Mouse (Mus musculus) B cell, adult (primary cell): ENCODE results near the gene Olfr709-ps1. TPM values are rescaled to one million over a fixed set of nuclear protein-coding genes. Genes with fewer than 3 reads are reported as not detected.

Experiments used
- total RNA-seq: library from RNA; stranded (reverse); gene quantifications from 4 replicates; pipeline ENCODE4 v1.2.4, GENCODE M21; 2023; ENCODE audit not compliant: inconsistent age

Gene Olfr709-ps1
- 0.12 TPM in 1 of 4 replicates, not detected in the others for total RNA-seq

DNA sequence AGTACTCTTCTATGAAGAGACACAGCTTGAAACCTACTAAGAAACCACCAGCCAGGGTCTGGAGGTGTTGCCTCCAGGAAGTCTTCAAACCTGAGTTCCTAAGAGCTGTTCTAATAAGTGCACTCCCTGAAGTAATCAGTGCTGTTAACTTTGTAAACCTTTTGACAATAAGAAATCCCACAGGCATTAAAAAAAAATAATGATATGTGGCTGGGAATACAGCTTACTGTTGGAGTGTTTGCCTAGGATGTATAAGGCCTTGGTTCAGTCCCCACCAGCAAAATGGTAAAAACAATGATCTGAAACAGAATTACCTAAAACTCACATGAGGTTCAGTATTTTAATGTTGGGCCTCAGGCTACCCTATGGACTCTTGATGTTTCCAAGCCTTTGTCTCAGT is at the start of gene Olfr709-ps1:
Olfr709-ps1 (minus strand) TSS at position 101 of the 400 bp plus-strand sequence.

DNA sequence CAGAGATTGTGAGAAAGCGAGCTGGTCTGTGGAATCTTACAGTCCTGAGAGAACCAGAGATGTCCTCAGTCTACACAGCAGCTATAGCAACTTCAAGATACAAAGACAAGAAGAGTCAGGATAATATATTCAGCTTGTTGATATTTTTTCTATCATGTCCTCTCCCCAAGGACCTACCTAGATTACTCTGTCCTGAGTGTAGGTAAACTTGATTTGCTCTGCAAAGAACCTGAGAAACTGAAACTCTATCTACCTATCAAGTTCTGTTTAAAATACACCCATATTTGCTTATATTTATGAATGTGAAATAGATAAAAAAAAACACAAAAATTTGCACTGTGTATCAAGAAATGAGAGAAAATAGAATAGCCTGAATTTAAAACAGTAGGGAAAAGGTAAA is 43.3 kb upstream of the Olfr709-ps1 start, which contains the start of gene Olfr711:
Olfr711 (minus strand) TSS at position 101 of the 400 bp plus-strand sequence.

DNA sequence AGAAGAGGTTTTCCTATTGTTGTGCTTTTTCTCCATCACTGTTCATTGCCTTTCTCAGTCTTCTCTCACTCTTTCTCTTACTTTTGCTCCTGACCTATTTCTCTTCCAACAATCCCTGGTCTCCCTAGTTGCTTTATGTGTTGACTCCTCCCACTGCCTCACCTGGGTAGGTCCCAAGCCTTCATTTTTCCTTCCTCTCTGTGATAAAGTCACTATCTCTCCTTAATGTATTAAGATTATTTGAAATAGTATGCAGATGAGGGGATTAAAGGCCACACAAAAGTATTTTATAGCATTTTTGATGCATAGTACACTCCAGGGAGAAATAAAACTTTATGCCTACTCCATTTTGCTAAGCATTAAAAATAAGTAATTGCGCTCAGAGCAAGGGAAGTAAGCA is 31.8 kb upstream of the Olfr709-ps1 start, which contains the start of gene Olfr6:
Olfr6 (minus strand) TSS at position 101 of the 400 bp plus-strand sequence.

DNA sequence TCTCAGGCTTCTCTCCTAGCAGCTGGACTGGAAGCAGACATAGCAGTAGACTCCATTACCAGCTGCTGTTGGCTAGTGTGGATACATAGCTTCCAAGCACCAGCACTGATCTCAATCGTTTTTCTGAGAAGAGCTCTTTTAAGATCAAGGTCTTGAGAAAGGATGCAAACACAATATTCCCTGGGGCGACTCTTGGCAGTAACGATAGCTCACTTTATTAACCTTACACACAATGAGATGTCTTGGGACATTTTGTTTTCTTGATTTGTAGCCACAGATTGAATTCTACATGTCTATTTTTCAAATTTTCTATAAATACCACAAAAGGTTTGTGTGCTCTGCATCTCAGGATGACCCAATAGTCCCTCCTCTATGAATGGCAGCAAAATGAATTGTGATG is 16.2 kb upstream of the Olfr709-ps1 start, which contains the start of gene Olfr710:
Olfr710 (minus strand) TSS at position 101 of the 400 bp plus-strand sequence.

DNA sequence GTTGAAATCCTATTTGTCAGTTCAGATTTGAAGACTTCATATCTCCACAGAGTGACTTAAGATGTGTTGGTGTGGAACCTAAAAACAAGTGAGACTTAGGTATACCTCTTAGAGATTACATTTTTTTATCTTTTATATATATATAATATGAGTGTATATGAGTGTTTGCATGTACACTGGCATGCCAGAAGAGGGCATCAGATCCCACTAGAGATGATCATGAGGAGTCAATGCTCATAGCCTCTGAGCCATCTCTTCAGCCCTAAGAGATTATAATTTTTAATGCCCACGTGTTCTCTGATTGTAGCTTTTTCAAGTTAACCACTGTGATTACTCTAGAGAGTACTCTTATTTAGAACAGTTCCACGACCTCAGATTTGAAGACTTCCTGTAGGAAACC is 24.3 kb downstream of the Olfr709-ps1 start, which contains the start of gene Olfr1532-ps1:
Olfr1532-ps1 (plus strand) TSS at position 326 of the 400 bp plus-strand sequence.

DNA sequence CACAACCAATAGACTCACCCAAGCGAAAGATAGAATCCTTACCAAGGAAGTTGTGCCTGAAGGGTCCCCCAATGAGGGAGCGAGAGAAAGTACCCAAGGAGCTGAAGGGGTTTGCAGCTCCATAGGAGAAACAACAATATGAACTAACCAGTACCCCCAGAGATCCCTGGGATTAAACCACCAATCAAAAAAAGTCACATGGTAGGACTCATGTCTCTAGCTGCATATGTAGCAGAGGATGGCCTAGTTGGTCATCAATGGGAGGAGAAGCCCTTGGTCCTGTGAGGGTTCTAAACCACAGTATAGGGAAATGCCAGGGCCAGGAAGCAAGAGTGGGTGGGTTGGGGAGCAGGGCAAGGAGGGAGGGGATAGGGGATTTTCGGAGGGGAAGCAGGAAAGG is 30.9 kb downstream of the Olfr709-ps1 start, which contains the start of gene Olfr707:
Olfr707 (minus strand) TSS at position 101 of the 400 bp plus-strand sequence.

DNA sequence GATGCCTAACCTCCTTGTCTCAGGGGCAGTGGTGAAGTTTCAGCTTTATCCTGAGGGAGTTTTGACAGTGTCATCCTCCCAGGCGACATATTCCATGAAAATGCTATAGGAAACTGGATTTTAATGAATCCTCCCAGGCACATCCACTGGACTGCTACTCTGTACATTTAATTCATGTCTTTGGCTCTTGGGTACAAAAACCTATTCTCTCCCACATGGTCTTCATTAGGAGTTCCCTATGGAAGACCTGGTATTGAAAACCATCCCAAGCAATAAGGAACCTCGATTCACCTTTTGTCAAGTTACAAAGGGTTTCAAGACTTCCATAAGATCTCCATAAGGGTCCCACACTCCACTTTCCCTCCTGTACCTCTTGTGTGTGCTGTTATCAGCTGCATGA is 44.0 kb downstream of the Olfr709-ps1 start, which contains the start of gene Olfr706:
Olfr706 (minus strand) TSS at position 101 of the 400 bp plus-strand sequence.

DNA sequence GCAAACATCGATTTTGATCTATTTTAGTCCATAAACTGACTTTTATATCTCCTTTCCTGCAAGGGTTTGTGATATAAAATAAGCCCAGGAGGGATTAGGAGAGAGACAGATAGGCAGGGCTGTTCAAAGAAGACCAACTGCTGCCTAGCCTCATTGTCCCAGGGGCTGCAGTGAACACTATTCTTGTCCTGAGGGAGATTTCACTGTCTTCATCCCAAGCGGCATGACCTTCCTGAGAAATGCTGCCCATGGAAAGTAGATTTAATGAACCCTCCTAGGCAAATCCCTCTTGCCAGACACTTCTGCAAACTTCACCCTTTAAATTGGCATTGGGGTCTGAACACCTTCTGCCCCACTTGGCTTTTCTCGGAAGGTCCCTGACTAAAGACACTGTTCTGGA is 55.2 kb downstream of the Olfr709-ps1 start, which contains the start of gene Olfr705:
Olfr705 (minus strand) TSS at position 101 of the 400 bp plus-strand sequence.

Other genes starting within 250 kb of the Olfr709-ps1 start
- gene Olfr694, start 240.4 kb downstream of the Olfr709-ps1 start, total RNA-seq: not detected in 4 replicates
- gene Olfr695, start 215.8 kb downstream of the Olfr709-ps1 start, total RNA-seq: not detected in 4 replicates
- not detected in 4 replicates for gene Olfr697, start 189.8 kb downstream of the Olfr709-ps1 start, total RNA-seq
- gene Olfr698, start 176.8 kb downstream of the Olfr709-ps1 start, total RNA-seq: not detected in 4 replicates
- not detected in 4 replicates for gene Olfr699, start 139.0 kb downstream of the Olfr709-ps1 start, total RNA-seq
- not detected in 4 replicates for gene Olfr700, start 123.4 kb downstream of the Olfr709-ps1 start, total RNA-seq
- not detected in 4 replicates for gene Olfr701, start 118.1 kb downstream of the Olfr709-ps1 start, total RNA-seq
- not detected in 4 replicates for gene Olfr702, start 98.3 kb downstream of the Olfr709-ps1 start, total RNA-seq
- gene Olfr703, start 88.9 kb downstream of the Olfr709-ps1 start, total RNA-seq: not detected in 4 replicates
- gene Olfr704, start 69.0 kb downstream of the Olfr709-ps1 start, total RNA-seq: not detected in 4 replicates
- gene Olfr705, start 55.3 kb downstream of the Olfr709-ps1 start, total RNA-seq: not detected in 4 replicates
- not detected in 4 replicates for gene Olfr706, start 44.1 kb downstream of the Olfr709-ps1 start, total RNA-seq
- not detected in 4 replicates for gene Olfr707, start 31.0 kb downstream of the Olfr709-ps1 start, total RNA-seq
- gene Olfr1532-ps1, start 24.2 kb downstream of the Olfr709-ps1 start, total RNA-seq: not detected in 4 replicates
- gene Olfr710, start 16.1 kb upstream of the Olfr709-ps1 start, total RNA-seq: not detected in 4 replicates
- not detected in 4 replicates for gene Olfr6, start 31.7 kb upstream of the Olfr709-ps1 start, total RNA-seq
- gene Olfr711, start 43.2 kb upstream of the Olfr709-ps1 start, total RNA-seq: not detected in 4 replicates
- gene Olfr2, start 73.9 kb upstream of the Olfr709-ps1 start, total RNA-seq: not detected in 4 replicates
- gene Olfr713, start 99.0 kb upstream of the Olfr709-ps1 start, total RNA-seq: not detected in 4 replicates
- not detected in 4 replicates for gene Olfr714, start 138.8 kb upstream of the Olfr709-ps1 start, total RNA-seq
- not detected in 4 replicates for gene Olfr17, start 161.0 kb upstream of the Olfr709-ps1 start, total RNA-seq
- gene Olfr715b, start 178.2 kb upstream of the Olfr709-ps1 start, total RNA-seq: not detected in 4 replicates
- gene Olfr715, start 198.9 kb upstream of the Olfr709-ps1 start, total RNA-seq: not detected in 4 replicates
- gene Olfr716, start 206.1 kb upstream of the Olfr709-ps1 start, total RNA-seq: not detected in 4 replicates
- gene Nlrp14, start 234.8 kb upstream of the Olfr709-ps1 start, total RNA-seq: not detected in 4 replicates